Mouse (Mus musculus) c-Kit-positive CD71-positive TER-119-negative erythroid progenitor cells, embryonic 14.5 days (primary cell): ENCODE data around the gene Susd5.
A peak's percentile ranks its signal among the peaks of the same experiment; 100 is the strongest.
"Not testable (repeated sequence)": the region's sequence is repeated elsewhere in the genome, so short reads cannot be mapped to it uniquely, and the experiment has no call there.

Experiments
- DNase-seq: peaks from one replicate; pipeline ENCODE4 v3.0.0-alpha.2; 2013; ENCODE audit warnings: low read depth

Gene Susd5

GRCm38 (mm10) chr9:114073681-114074080 is 16.7 kb downstream of the Susd5 start:
- no peak for DNase-seq

DNA sequence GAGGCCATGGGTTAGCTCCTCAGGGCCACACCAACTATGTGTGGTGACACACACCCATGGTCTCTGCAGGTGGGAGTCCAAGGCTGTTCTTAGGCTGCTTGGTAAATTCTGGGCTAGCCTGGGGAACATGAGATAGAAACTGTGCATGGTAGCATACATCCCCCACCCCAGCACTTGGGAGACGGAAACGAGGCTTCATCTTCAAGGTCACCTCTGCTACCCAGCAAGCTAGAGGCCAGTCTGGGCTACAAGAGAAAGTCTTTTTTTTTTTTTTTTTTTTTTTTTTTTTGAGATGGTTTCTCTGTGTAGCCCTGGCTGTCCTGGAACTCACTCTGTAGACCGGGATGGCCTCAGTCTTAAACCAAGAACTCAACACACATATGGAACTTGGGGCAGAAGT is 29.5 kb downstream of the Susd5 start:
- no peak for DNase-seq

- no peak for DNase-seq
Observed at GRCm38 (mm10) chr9:114087106-114087815, 30.3 kb downstream of the Susd5 start.

DNA sequence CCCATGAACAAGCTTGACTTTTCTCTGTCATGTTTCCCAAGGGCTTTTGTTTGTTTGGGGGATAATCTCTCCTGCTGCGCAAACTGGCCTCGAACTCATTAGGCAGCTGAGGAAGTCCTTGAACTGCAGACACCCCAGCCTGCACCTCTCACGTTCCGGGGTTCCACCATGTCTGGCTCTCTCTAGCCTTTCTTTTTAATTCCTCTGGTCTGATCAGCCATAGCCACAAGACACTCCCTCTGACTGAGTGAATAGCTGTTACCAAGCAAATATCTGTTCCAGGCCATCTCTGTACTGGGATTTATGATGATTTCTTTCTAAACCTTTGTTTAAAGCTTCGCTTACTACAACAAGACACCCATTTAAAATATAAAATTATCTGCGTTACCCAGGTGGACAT is 31.9 kb downstream of the Susd5 start:
- not testable (repeated sequence) for DNase-seq

DNA sequence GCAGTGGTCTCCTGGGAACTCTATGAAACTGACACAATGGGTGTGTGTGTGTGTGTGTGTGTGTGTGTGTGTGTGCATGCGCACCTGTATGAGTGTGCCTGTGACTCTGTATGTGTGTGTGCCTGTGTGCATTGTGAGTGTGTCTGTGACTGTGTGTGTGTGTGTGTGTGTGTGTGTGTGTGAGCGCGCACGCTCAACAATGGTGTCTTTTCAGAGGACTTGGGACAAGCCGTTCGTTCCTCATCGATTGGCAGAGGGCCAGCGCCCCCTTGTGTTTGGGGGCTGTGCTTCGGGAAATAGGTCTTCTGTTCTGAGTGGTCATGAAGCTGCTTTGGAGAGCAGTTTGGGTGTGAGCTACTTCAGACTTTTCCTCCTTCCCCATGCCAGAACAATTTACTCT is 35.2 kb downstream of the Susd5 start:
- peak; percentile 20 for DNase-seq

- DNase-seq: no peak
Observed at GRCm38 (mm10) chr9:114094854-114095253, 37.9 kb downstream of the Susd5 start.

DNA sequence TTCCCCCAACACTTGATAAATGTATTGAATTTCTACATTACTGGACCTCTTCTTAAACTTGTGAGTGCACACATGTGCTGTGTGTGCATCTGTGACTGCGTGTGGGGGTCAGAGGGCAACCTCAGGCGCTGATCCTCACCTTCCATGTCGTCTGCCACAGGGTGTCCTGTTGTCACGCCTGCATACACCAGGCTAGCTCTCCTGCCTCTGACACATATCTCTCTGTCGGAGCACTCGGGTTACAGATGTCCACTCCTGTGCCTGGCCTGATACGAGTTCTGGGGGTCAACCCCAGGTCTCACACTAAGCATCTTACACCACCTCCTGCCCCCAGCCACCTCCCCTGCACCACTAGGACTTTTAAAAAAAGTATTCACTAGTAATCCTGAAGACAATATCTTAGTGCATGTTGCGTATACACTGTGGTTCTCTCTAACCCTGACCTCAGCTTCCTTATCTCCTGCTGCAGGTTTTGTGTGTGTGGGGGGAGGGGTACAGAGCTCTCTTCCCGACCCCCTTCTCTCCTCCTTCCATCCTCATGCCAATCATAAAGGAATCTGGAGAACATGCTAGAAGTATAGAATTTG is 41.9 kb downstream of the Susd5 start:
- DNase-seq: no peak

- no peak for DNase-seq
Observed at GRCm38 (mm10) chr9:114110268-114110667, 53.3 kb downstream of the Susd5 start.

- DNase-seq: no peak
Observed at GRCm38 (mm10) chr9:114111161-114111560, 54.2 kb downstream of the Susd5 start.

- DNase-seq: no peak
Observed at GRCm38 (mm10) chr9:114112226-114112625, 55.3 kb downstream of the Susd5 start.

GRCm38 (mm10) chr9:114113911-114114623 is 57.1 kb downstream of the Susd5 start:
- no peak for DNase-seq

DNA sequence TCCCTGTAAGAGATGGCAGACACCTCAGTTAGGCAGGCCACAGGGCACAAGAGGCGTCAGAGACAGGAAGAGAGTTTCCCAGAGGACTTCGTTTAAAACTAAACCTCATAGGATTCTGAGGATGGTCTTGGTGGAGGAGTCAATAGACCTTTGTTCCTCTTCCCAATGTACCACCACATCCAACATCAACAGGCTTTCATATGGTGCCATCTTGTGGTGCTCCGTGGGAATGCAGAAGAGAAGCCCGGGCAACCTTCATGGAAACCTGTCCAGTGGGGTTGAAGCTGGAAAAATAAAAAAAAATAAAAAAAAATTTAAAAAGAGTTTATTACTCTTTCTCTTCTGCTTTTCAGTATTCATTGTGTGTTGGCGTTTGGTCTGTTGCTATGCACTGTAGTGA is 59.7 kb downstream of the Susd5 start:
- peak; percentile 13 for DNase-seq

GRCm38 (mm10) chr9:114122862-114123261 is 65.9 kb downstream of the Susd5 start:
- DNase-seq: not testable (repeated sequence)

- not testable (repeated sequence) for DNase-seq
Observed at GRCm38 (mm10) chr9:114129273-114129835, 72.4 kb downstream of the Susd5 start.
